Mouse (Mus musculus): ENCODE measurements around the gene Slc25a18. TPM values are rescaled to one million over a fixed set of nuclear protein-coding genes. Genes with fewer than 3 reads are reported as not detected.
"Not testable (repeated sequence)": the region's sequence is repeated elsewhere in the genome, so short reads cannot be mapped to it uniquely, and the experiment has no call there.

Gene Slc25a18
- total RNA-seq, 1 experiment from 2014 or later: 0.70 TPM

- no peak for ATAC-seq (ENCODE audit: extremely low read depth, insufficient number of reproducible peaks, low FRiP score, poor library complexity, severe bottlenecking)
These were observed 22.2 kb downstream of the Slc25a18 start for GRCm38 (mm10) chr6:120795422-120796086.

GRCm38 (mm10) chr6:120796111-120796510 is 22.7 kb downstream of the Slc25a18 start:
- no peak for ATAC-seq (ENCODE audit: extremely low read depth, insufficient number of reproducible peaks, low FRiP score, poor library complexity, severe bottlenecking)

DNA sequence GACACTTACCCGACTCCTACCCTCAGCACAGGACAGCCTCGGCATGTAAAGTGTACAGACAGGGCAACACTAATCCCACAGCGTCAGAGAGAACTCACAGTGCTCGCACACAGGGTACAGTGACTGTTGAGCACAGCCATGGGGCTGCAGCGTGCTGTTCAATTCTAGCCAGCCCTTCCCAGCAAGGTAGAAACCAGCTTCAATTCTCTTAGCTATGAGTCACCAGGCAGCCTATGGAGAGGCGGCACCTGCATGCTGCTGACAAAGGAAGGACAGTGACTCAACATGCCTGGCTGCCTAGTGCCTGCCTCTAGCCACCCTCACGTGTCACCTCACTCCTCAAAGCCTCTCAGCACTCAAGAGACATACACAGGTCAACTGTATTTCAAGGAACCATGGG is 24.6 kb downstream of the Slc25a18 start:
- ATAC-seq (ENCODE audit: extremely low read depth, insufficient number of reproducible peaks, low FRiP score, poor library complexity, severe bottlenecking): no peak

DNA sequence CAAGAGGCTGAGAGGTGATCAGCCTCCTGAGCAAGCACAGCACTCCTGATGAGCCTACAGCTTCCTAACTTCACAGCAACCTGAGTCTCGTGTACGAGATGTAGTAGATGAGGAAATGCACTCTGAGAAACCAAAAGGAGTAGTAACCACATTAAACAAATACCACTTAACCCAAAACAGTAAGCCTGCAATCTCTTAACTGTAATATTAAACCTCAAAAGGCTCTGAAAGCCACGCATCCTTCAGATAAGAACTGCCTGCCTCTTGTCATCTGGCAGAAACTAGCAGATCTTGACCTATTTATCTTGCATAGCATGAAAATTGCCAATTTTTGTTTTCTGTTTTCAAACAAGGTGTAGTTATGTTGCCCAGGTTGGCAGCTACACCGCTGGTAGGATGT is 25.5 kb downstream of the Slc25a18 start:
- no peak for ATAC-seq (ENCODE audit: extremely low read depth, insufficient number of reproducible peaks, low FRiP score, poor library complexity, severe bottlenecking)

DNA sequence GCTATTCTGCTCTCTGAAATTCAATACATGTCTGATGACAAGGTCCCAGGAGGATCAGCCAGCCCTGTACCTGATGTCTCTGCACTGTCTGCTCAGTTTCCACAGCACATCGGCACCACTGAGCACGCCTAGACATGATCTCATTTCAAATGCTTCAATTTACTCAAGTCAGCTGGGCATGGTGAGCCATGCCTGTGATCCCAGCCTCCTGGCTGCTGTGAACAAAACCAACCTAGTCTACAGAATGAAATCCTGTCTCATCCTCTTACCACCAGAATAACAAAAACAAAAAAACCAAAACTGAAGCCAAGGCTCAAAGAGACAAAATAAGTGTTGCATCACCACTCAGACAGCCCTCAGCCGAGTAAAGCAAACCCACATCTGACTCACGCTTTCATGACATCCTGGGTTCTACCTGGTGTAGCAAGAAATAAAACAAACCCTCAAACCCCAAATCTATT is 26.2 kb downstream of the Slc25a18 start:
- no peak for ATAC-seq (ENCODE audit: extremely low read depth, insufficient number of reproducible peaks, low FRiP score, poor library complexity, severe bottlenecking)

- ATAC-seq (ENCODE audit: extremely low read depth, insufficient number of reproducible peaks, low FRiP score, poor library complexity, severe bottlenecking): no peak
These were observed 33.8 kb downstream of the Slc25a18 start for GRCm38 (mm10) chr6:120806999-120807737.

- ATAC-seq (ENCODE audit: extremely low read depth, insufficient number of reproducible peaks, low FRiP score, poor library complexity, severe bottlenecking): no peak
These were observed 34.3 kb downstream of the Slc25a18 start for GRCm38 (mm10) chr6:120807738-120808081.

DNA sequence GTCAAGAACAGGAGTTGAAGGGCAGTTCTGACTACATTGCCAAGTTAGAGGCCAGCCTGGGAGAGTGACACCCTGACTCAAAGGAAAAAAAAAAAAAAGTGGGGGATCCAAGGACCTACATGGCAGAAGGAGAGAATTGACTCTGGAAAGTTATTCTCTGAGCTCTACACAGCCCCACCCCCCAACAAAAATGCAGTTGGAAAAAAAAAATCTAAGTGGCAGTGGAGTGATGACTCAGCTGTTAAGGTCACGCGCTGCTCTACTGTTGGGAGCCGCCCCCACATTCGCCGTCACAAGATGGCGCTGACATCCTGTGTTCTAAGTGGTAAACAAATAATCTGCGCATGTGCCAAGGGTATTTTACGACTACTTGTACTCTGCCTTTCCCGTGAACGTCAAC is 38.6 kb downstream of the Slc25a18 start:
- not testable (repeated sequence) for ATAC-seq (ENCODE audit: extremely low read depth, insufficient number of reproducible peaks, low FRiP score, poor library complexity, severe bottlenecking)

GRCm38 (mm10) chr6:120819294-120819693 is 45.9 kb downstream of the Slc25a18 start:
- ATAC-seq (ENCODE audit: extremely low read depth, insufficient number of reproducible peaks, low FRiP score, poor library complexity, severe bottlenecking): no peak

DNA sequence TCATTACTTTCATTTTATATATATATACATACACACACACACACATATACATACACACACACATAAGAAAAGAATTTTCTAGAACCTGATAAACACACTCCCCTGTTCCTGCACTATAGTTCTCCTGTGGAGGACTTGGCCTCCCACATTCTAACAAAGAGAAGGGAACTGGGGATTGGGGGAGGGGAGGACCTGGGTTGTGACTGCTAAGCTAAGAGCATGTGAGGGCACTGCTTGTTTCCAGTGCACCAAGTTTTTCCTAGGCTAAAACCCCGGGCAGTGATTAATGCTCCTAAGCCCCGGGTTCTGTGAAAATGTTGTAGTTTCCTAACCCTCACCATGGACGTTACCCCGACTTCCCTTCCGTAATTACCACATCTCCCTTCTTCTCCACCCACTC is 46.8 kb downstream of the Slc25a18 start:
- no peak for ATAC-seq (ENCODE audit: extremely low read depth, insufficient number of reproducible peaks, low FRiP score, poor library complexity, severe bottlenecking)

DNA sequence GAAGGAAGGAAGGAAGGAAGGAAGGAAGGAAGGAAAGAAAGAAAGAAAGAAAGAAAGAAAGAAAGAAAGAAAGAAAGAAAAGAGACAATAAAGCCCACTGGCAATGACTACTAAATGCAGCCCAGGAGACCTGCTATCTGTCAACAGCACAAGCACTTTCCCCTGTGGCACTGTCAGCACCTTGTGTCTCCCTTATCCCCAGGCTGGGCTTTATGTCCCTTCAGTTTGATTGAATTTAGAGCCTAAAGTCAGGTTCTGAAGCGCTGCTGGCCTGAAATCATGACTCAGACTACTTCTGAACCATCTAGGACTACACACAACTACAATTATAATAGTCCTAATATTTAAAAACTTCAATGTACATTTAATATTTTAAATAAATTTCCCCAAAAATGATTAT is 47.6 kb downstream of the Slc25a18 start:
- ATAC-seq (ENCODE audit: extremely low read depth, insufficient number of reproducible peaks, low FRiP score, poor library complexity, severe bottlenecking): no peak

DNA sequence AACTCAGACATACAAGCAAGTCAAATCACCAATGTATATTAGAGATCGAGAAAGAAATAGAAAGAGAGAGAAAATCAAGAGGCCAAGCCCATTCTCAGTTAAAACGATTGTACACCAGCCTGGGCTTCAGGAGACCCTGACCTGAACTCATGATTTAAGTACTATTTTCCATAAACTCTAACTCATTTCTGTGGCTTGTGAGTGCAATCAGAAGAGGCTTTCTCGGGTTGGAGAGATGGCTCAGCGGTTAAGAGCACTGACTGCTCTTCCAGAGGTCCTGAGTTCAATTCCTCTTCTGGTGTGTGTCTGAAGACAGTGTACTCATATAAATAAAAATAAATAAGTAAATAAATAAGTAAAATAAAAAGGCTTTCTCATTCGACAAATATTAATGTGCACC is 48.3 kb downstream of the Slc25a18 start:
- no peak for ATAC-seq (ENCODE audit: extremely low read depth, insufficient number of reproducible peaks, low FRiP score, poor library complexity, severe bottlenecking)

DNA sequence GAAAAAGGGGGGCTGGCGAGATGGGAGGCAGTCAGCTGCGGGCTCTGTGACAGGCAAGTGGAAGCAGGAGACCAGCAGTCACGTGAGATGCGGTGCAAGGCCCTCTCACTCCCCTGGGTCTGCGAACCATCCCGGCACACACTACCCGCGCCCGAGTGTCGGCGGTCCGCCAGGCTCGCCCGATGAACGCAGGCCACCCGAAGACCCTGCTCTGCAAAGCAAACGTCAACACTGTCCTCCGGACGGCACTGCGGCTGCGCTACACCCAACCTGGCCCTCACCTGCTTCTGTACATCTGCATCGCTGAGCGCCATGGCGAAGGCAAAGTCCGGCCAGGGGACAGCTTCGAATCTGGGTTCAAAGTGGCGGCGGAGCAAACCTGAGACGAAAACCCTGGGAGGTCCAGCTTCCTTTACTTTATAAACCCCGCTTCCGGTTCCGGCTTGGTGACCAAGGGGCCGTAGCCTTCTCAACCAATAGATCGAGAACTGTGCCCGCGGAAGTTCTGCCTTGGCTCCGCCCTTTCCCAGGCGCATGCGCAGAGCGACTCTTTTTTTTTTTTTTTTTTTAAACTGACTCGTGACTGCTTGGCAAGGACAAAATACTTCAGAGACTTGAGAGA is 49.0 kb downstream of the Slc25a18 start, which contains the start of gene Atp6v1e1:
Gene Atp6v1e1, minus strand, starts transcription at position 487 of the 622 bp plus-strand sequence.
- peak; percentile 99 for ATAC-seq (ENCODE audit: extremely low read depth, insufficient number of reproducible peaks, low FRiP score, poor library complexity, severe bottlenecking)

DNA sequence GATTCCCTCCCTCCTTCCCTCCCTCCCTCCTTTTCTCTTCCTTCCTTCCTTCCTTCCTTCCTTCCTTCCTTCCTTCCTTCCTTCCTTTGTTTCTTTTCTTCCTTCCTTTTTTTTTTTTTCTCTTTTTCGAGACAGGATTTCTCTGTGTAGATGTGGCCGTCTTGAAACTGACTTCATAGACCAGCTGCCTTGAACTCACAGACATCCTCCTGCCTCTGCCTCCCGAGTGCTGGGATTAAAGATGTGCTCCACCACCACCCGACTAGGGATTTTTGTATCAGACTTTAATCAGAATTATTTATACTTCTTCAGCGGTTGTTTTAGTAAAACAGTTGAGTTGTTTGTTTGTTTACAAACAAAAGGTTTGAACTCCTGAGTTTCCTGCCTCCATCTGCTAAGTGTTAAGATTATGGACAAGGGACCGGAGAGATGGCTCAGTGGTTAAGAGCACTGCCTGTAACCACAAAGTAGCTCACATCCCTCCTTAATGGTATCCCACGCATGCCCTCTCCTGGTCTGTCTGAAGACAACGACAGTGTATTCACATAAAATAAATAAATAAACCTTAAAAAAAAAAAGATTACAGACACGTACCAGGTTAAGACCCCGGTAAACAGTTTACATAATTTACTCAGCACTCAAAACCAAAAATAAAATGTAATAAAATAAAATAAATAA is 49.7 kb downstream of the Slc25a18 start:
- no peak for ATAC-seq (ENCODE audit: extremely low read depth, insufficient number of reproducible peaks, low FRiP score, poor library complexity, severe bottlenecking)

DNA sequence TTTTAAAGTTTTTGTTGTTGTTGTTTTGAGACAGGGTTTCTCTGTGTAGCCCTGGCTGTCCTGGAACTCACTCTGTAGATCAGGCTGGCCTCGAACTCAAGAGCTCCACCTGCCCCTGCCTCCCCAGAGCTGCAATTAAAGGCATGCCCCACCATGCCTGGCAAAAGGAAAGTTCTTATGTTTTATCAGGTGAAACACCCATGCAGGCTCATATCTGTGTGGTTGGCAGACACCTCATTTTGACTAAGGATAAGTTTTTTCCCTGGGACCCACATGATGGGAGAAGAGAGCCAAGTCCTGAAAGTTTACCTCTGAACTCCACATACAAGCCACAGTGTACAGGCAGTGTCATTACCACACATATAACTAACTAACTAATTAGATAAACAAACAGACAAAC is 56.7 kb downstream of the Slc25a18 start:
- no peak for ATAC-seq (ENCODE audit: extremely low read depth, insufficient number of reproducible peaks, low FRiP score, poor library complexity, severe bottlenecking)

DNA sequence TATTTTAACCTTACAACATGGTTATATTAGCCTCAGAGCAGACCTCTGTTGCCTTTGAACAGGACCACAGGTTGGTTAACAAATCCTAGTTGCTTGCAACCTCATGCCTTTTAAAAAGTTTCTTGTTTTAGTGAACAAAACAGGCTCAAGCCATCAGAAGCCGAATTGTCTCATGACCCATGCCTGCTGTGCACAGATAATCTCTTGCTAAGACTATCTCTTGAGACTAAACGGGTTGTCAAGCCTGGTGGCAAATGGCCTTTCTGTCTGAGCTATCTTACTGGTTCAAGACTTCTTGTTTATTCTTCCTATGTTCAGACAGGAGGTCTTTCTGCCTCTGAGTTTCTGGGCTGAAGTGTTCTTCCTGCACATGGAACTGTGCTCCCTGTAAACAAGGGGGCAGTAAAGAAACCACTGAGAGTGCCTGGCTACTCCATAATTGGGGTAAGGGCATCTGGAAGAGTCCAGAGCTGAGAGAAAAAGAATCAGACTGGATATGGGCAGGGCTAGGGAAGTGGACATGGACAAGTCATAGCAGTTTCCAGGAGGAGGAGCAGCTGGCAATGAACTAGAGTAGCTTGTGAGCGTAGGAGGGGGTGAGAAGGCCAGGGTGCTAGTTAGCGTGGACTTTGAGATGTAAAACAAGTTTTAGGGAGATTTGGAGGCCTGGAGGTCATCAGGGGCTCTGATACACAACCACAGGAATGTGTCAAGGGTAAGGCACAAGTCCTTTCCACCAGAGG is 57.7 kb downstream of the Slc25a18 start:
- ATAC-seq (ENCODE audit: extremely low read depth, insufficient number of reproducible peaks, low FRiP score, poor library complexity, severe bottlenecking): no peak

DNA sequence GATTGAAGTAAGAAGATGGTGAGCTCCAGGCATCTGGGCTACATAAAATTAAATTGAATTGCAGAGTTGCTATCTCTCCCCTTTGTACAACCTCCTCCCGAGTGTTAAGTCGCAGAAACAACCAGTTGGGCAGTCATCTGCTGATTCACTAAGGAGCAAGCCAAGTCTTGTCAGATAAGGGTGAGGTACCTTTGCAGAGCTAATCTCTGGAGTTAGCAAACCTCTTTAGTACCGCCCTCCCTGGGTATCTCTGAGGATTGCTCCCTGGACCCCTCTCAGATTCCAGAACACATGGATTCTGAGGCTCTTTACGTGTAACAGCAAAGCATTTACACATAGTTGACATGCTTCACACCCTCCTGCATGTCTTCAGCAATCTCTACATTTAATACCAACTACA is 58.7 kb downstream of the Slc25a18 start:
- no peak for ATAC-seq (ENCODE audit: extremely low read depth, insufficient number of reproducible peaks, low FRiP score, poor library complexity, severe bottlenecking)

GRCm38 (mm10) chr6:120834766-120835321 is 61.5 kb downstream of the Slc25a18 start:
- ATAC-seq (ENCODE audit: extremely low read depth, insufficient number of reproducible peaks, low FRiP score, poor library complexity, severe bottlenecking): no peak

Measured in neutrophil, adult 5-6 weeks (primary cell).